Mouse (Mus musculus) G1E (cell line): ENCODE measurements around the gene Dmwd. TPM values are rescaled to one million over a fixed set of nuclear protein-coding genes. Genes with fewer than 3 reads are reported as not detected.

ENCODE experiments used
- ATAC-seq: 2 replicates; pipeline ENCODE4 v1.8.0; 2016; ENCODE audit warnings: mild to moderate bottlenecking; ENCODE audit not compliant: insufficient number of reproducible peaks, poor library complexity, low FRiP score, severe bottlenecking; ENCODE audit errors: extremely low read depth
- DNase-seq: peaks from one replicate; pipeline ENCODE4 v3.0.0; 2012; ENCODE audit warnings: low spot score
- H3K27me3 ChIP-seq: 2 replicates; pipeline ENCODE4 v1.6.1; 2012; ENCODE audit warnings: mild to moderate bottlenecking, low read length, inconsistent platforms; ENCODE audit not compliant: insufficient read depth
- H3K36me3 ChIP-seq: replicated peaks from 2 replicates; pipeline ENCODE3; 2012; ENCODE audit warnings: mild to moderate bottlenecking, inconsistent platforms
- H3K4me1 ChIP-seq: 2 replicates; pipeline ENCODE4 v1.6.1; 2012; ENCODE audit warnings: low read depth, low read length, inconsistent platforms, mixed read lengths; ENCODE audit not compliant: insufficient read depth
- H3K4me3 ChIP-seq: 2 replicates; pipeline ENCODE4 v1.5.1; 2012; ENCODE audit warnings: low read depth, mild to moderate bottlenecking, inconsistent platforms, low read length, moderate library complexity, mixed read lengths
- H3K9me3 ChIP-seq: replicated peaks from 2 replicates; pipeline ENCODE4 v1.6.1; 2012; ENCODE audit warnings: inconsistent platforms
- CTCF ChIP-seq: IDR thresholded peaks from 2 replicates; pipeline ENCODE4 v1.5.1; 2012; ENCODE audit warnings: low read depth, low read length, inconsistent platforms, mixed read lengths
- GATA1 ChIP-seq: IDR thresholded peaks from 2 replicates; pipeline ENCODE4 v1.6.1; 2012; ENCODE audit warnings: borderline replicate concordance, low read length, inconsistent platforms, mixed read lengths
- GATA2 ChIP-seq: IDR thresholded peaks from 2 replicates; pipeline ENCODE4 v1.6.1; 2012; ENCODE audit warnings: low read depth, low read length, inconsistent platforms, borderline replicate concordance
- POLR2AphosphoS5 ChIP-seq: IDR thresholded peaks from 2 replicates; pipeline ENCODE4 v1.6.1; 2012; ENCODE audit warnings: low read depth, low read length, inconsistent platforms; ENCODE audit not compliant: insufficient replicate concordance
- TAL1 ChIP-seq: conservative IDR thresholded peaks from 2 replicates; pipeline ENCODE4 v1.6.1; 2012; ENCODE audit warnings: low read depth, low read length, inconsistent platforms, mixed read lengths
- polyA plus RNA-seq: library from polyadenylated mRNA; stranded (reverse); fragments of >175 nt; gene quantifications from 2 replicates; pipeline ENCODE4 v1.2.3, GENCODE M21; 2012
- total RNA-seq, 2 experiments: library from RNA; stranded (forward) in 1 of 2; stranded (reverse) in 1 of 2; fragments of 200-1000 nt in 1 of 2; fragments of >200 nt in 1 of 2; fragmentation: Nextera tagmentation in 1 of 2; gene quantifications; 2 replicates each; pipeline ENCODE4 v1.2.3; 2014 to 2017

Dmwd gene
- total and polyA plus RNA-seq, 3 experiments: 22.4 to 141 (median 36.2) TPM

DNA sequence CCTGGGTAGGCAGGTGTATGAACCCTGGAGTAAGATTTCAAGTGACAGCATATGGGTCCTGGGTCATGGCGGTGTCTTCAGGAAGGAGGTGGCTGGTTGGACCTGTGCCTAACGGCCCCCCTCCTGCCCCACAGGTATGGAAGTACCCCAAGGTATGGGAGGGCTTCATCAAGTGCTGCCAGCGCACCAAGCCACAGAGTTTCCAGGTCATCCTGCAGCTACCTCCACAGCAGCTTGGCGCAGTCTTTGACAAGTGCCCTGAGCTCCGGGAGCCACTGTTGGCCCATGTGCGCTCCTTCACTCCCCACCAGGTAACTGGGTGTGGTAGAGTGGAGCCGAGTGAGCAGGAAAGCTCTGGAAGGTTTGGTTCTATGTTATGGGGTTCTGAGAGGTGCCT lies 22.9 kb upstream of the Dmwd start:
- Histone ChIP-seq H3K27me3 (no peaks in the 10 kb centered on the region), H3K36me3 (peaks cover 100% of the 10 kb centered on the region)

DNA sequence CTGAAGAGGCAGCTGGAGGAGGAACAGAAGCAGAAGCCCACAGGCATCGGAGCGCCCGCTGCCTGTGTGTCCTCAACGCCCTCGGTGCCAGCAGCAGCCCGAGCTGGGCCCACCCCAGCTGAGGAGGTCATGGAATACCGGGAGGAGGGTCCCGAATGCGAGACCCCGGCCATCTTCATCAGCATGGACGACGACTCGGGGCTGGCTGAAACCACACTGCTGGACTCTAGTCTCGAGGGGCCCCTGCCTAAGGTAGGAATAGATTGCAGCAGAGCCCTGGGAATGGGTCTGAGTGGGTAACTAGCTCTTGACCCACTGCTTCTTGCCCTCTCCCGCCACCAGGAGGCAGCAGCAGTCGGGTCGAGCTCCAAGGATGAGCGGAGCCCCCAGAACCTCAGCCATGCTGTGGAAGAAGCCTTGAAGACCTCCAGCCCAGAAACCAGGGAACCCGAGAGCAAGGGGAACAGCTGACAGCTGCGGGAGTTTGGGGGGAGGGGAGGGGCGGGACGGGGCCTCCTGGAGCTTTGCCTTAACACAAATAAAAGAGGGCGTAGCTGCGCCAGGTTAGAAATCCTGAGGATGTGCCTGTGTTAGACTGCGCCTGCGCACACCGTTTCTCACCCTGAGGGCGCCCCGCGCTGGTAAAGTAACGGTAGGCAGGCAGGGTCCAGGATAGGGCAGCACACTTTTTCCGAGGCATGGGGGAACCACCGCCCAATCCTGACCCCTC lies 21.8 kb upstream of the Dmwd start, which contains the start of gene Rsph6a:
TSS of gene Rsph6a (plus strand) at position 644 of the 730 bp plus-strand sequence.
- Histone ChIP-seq H3K9me3 (no peaks in the 10 kb centered on the region), H3K4me3 (no peak within 1 kb of the TSS), H3K27me3 (no peaks in the 10 kb centered on the region), H3K4me1 (no peaks in the 10 kb centered on the region), H3K36me3 (peaks cover 95% of the 10 kb centered on the region)
- ATAC-seq (no peak), DNase-seq (peak; percentile 23)
- TF ChIP-seq TAL1 (no peak), CTCF (0 out of 2 replicates have a peak, but pooled peaks have one; percentile 17), GATA2 (no peak)

More for the DNA sequence above, 22.9 kb upstream of the Dmwd start:
- no peak overlapping the region for H3K4me3 ChIP-seq
- H3K4me1 ChIP-seq: no peaks in the 10 kb centered on the region
- H3K9me3 ChIP-seq: no peaks in the 10 kb centered on the region
- no peak for ATAC-seq
- TF ChIP-seq TAL1 (no peak), POLR2AphosphoS5 (no peak), CTCF (no peak), GATA2 (no peak), GATA1 (no peak)
- DNase-seq: no peak

DNA sequence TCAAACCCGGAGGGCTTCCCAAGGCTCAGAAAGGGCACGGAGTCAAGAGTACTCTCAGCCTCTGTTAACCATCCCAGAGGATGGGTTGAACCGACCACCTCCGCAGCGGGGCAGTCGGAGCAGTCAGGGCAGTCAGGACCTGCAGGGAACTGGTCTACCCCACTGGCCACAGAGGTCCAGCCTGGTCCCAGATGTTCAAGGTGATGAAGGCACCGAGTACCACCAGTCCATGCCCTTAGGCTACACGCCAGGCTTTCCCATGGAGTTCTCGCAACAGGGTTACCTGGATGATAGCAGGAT lies 21.3 kb upstream of the Dmwd start:
- Histone ChIP-seq H3K9me3 (no peaks in the 10 kb centered on the region), H3K4me1 (no peaks in the 10 kb centered on the region), H3K4me3 (no peak overlapping the region), H3K27me3 (no peaks in the 10 kb centered on the region), H3K36me3 (peaks cover 90% of the 10 kb centered on the region)
- no peak for TF ChIP-seq GATA2
- TF ChIP-seq GATA1: no peak
- TF ChIP-seq CTCF: no peak
- TF ChIP-seq POLR2AphosphoS5: no peak
- no peak for TF ChIP-seq TAL1
- ATAC-seq: no peak
- no peak for DNase-seq

DNA sequence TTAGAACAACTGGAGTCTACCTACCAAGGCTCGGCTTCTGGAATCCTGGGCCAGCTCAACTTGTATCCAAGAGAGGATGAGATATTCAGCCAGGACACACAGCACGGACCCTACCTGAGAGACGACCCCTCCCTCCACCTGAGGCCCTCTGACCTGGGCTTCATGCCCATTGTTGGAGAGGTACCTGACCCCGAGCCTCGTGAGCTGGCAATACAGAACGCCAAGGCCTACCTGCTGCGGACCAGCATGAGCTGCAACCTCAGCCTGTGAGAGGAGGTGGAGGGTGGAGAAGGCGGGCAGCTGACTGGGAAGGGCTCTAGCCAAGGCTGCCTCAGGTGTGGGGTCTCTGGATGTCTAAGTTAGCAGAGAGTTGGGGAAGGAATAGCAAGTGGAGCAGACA lies 20.9 kb upstream of the Dmwd start:
- no peak for DNase-seq
- no peak for ATAC-seq
- H3K4me3 ChIP-seq: no peak overlapping the region
- TF ChIP-seq TAL1 (no peak), GATA2 (no peak)
- no peaks in the 10 kb centered on the region for H3K4me1 ChIP-seq
- no peaks in the 10 kb centered on the region for H3K9me3 ChIP-seq
- H3K27me3 ChIP-seq: no peaks in the 10 kb centered on the region
- H3K36me3 ChIP-seq: peaks cover 86% of the 10 kb centered on the region

- Histone ChIP-seq H3K27me3 (peaks cover 3% of the 10 kb centered on the region; the same call in 1 of the 2 replicates), H3K4me3 (no peak overlapping the region), H3K9me3 (no peaks in the 10 kb centered on the region), H3K4me1 (no peaks in the 10 kb centered on the region), H3K36me3 (peaks cover 63% of the 10 kb centered on the region)
- ATAC-seq (no peak), DNase-seq (no peak)
- TF ChIP-seq CTCF (no peak), POLR2AphosphoS5 (no peak), GATA1 (no peak), GATA2 (no peak), TAL1 (no peak)
Observed at GRCm38 (mm10) chr7:19057405-19057804, 18.6 kb upstream of the Dmwd start.

DNA sequence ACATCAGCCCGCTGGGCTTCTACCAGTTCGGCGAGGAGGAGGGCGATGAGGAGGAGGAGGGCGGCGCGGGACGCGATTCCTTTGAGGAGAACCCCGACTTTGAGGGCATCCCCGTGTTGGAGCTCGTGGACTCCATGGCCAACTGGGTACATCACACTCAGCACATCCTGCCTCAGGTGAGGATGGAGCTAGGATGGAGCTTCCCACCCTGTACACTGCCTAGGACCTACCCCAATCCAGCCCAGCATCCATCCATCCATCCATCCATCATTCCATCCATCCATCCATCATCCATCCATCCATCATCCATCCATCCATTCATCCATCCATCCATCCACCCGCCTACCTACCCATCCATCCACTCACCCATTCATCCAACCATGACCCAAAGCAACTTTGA lies 10.1 kb upstream of the Dmwd start:
- Histone ChIP-seq H3K4me1 (peaks cover 5% of the 10 kb centered on the region), H3K9me3 (no peaks in the 10 kb centered on the region), H3K4me3 (no peak overlapping the region), H3K27me3 (peaks cover 32% of the 10 kb centered on the region), H3K36me3 (no peaks in the 10 kb centered on the region)
- no peak for TF ChIP-seq TAL1
- no peak for TF ChIP-seq CTCF
- TF ChIP-seq GATA1: no peak
- TF ChIP-seq POLR2AphosphoS5: no peak
- TF ChIP-seq GATA2: no peak
- DNase-seq (no peak), ATAC-seq (no peak)

DNA sequence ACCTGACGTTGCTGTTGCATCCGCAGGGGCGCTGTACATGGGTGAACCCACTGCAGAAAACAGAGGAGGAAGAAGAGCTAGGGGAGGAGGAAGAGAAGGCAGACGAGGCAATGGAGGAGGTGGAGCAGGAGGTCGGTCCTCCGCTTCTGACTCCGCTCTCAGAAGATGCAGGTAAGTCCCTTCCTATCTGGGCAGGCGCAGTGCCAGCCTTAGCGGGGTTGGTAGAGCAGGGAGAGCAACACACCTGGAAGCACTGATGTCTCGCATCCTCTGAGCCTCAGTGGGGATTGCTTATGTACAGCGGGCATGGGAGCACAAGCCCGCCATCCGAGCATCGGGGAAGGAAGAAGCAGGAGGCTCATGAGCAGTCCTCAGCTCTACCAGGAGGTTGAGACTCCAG lies 9.0 kb upstream of the Dmwd start:
- peaks cover 32% of the 10 kb centered on the region for H3K27me3 ChIP-seq
- DNase-seq (no peak), ATAC-seq (no peak)
- no peak overlapping the region for H3K4me3 ChIP-seq
- H3K4me1 ChIP-seq: peaks cover 5% of the 10 kb centered on the region
- H3K9me3 ChIP-seq: no peaks in the 10 kb centered on the region
- H3K36me3 ChIP-seq: no peaks in the 10 kb centered on the region
- TF ChIP-seq GATA2 (no peak), CTCF (no peak), GATA1 (no peak), TAL1 (no peak), POLR2AphosphoS5 (no peak)
